8 mouse cellular contexts compared by ENCODE assay signal in genomic region chr9:57997511-57998031, GRCm38 (mm10). TPM values are rescaled to one million over a fixed set of nuclear protein-coding genes. Genes with fewer than 3 reads are reported as not detected.
DNase-seq lines count a peak whose midpoint lies in the region; ATAC-seq and TF ChIP-seq lines count a peak whose summit lies in the region.

No protein-coding gene starts in this region.

- TF ChIP-seq POLR2A in CH12.LX (IDR thresholded peaks at IDR 0.05; ENCODE audit: low read depth, low read length): no peak

- H3K4me3 ChIP-seq in heart, embryonic 13.5 days: peak overlapping the region; percentile 42
- H3K4me3 ChIP-seq in CH12.LX (replicated peaks in 1 of 3; ENCODE audit: low read depth in 2 of 3, low read length in 2 of 3, poor library complexity in 1 of 3): peak overlapping the region in 1 of 3 experiments; percentile 47
- H3K4me3 ChIP-seq in embryonic facial prominence, embryonic 14.5 days (ENCODE audit: low read depth, low read length): peak overlapping the region; percentile 20
- peak overlapping the region; percentile 21 for H3K4me3 ChIP-seq in liver, embryonic 12.5 days

- no peak for DNase-seq in heart, postnatal 10 days
- no peak for DNase-seq in CH12.LX (ENCODE audit: extremely low read depth)
- DNase-seq in embryonic facial prominence, embryonic 14.5 days (ENCODE audit: low spot score): no peak
- DNase-seq in adrenal gland, adult 18-20 months (ENCODE audit: low spot score in 2 of 2): no peak
- no peak for DNase-seq in layer of hippocampus, postnatal 10 days (ENCODE audit: low spot score in 2 of 2)
- DNase-seq in T-cell, adult 2 months (ENCODE audit: low spot score): no peak

- 18% methylated on average over 13 of the region's 13 CpGs for WGBS in heart, embryonic 13.5 days
- 21% methylated on average over 13 of the region's 13 CpGs for WGBS in embryonic facial prominence, embryonic 14.5 days
- WGBS in liver, embryonic 12.5 days (ENCODE audit: insufficient replicate concordance): 16% methylated on average over 13 of the region's 13 CpGs

- TF ChIP-seq CTCF in CH12.LX (conservative IDR thresholded peaks at IDR 0.05 in 1 of 2, IDR thresholded peaks at IDR 0.05 in 1 of 2; ENCODE audit: low read depth in 2 of 2, low read length in 2 of 2): no peak

- peaks cover 66% of the 10 kb centered on the region for H3K27me3 ChIP-seq in heart, embryonic 13.5 days (replicated peaks)
- H3K27me3 ChIP-seq in CH12.LX (replicated peaks): no peaks in the 10 kb centered on the region
- H3K27me3 ChIP-seq in embryonic facial prominence, embryonic 14.5 days (replicated peaks; ENCODE audit: control insufficient read depth, insufficient read depth, low read length): peaks cover 45% of the 10 kb centered on the region
- peaks cover 47% of the 10 kb centered on the region for H3K27me3 ChIP-seq in liver, embryonic 12.5 days (replicated peaks)

- no peak overlapping the region for H3K27ac ChIP-seq in heart, embryonic 13.5 days (replicated peaks)
- no peak overlapping the region for H3K27ac ChIP-seq in CH12.LX (ENCODE audit: insufficient read depth, low read depth)
- no peak overlapping the region for H3K27ac ChIP-seq in embryonic facial prominence, embryonic 14.5 days (replicated peaks; ENCODE audit: low read depth, low read length)
- H3K27ac ChIP-seq in liver, embryonic 12.5 days: no peak overlapping the region

- H3K9ac ChIP-seq in heart, embryonic 13.5 days: peak overlapping the region; percentile 68
- no peak overlapping the region; the same call in 1 of the 2 replicates for H3K9ac ChIP-seq in CH12.LX (ENCODE audit: insufficient read depth, low read depth)
- 0 out of 2 replicates have a peak overlapping the region, but pooled peaks have one; percentile 31 for H3K9ac ChIP-seq in embryonic facial prominence, embryonic 14.5 days (ENCODE audit: low read depth, low read length)
- no peak overlapping the region for H3K9ac ChIP-seq in liver, embryonic 12.5 days

- no peak for ATAC-seq in heart, embryonic 13.5 days (ENCODE audit: extremely low read depth, insufficient number of reproducible peaks, low FRiP score, low TSS enrichment)
- ATAC-seq in embryonic facial prominence, embryonic 14.5 days (ENCODE audit: low read depth): no peak
- ATAC-seq in liver, embryonic 12.5 days: no peak

- H3K36me3 ChIP-seq in heart, embryonic 13.5 days: no peaks in the 10 kb centered on the region
- no peaks in the 10 kb centered on the region for H3K36me3 ChIP-seq in CH12.LX (replicated peaks in 1 of 2; ENCODE audit: control insufficient read depth in 1 of 2, insufficient read depth in 1 of 2, low read length in 1 of 2)
- H3K36me3 ChIP-seq in embryonic facial prominence, embryonic 14.5 days (ENCODE audit: control insufficient read depth, insufficient read depth, low read length): no peaks in the 10 kb centered on the region
- H3K36me3 ChIP-seq in liver, embryonic 12.5 days: no peaks in the 10 kb centered on the region

- H3K79me2 ChIP-seq in CH12.LX (replicated peaks; ENCODE audit: control insufficient read depth, extremely low read depth, insufficient read depth, poor library complexity, severe bottlenecking): no peaks in the 10 kb centered on the region

- TF ChIP-seq EP300 in CH12.LX (IDR thresholded peaks at IDR 0.05; ENCODE audit: low read length): no peak

- dilution Hi-C loops in CH12.LX (cut with MboI; ENCODE audit: extremely low pct_ligation_motif_present, extremely low pct_unique_long_range_greater_than_20kb, low sequenced_read_pairs): no loop called here

- peaks cover 8% of the 10 kb centered on the region for H3K4me1 ChIP-seq in heart, embryonic 13.5 days
- peaks cover 16 to 50% of the 10 kb centered on the region in 2 experiments for H3K4me1 ChIP-seq in CH12.LX (ENCODE audit: control insufficient read depth in 1 of 2, insufficient read depth in 2 of 2)
- H3K4me1 ChIP-seq in embryonic facial prominence, embryonic 14.5 days (ENCODE audit: control insufficient read depth, insufficient read depth, low read length): peaks cover 10% of the 10 kb centered on the region
- peaks cover 8% of the 10 kb centered on the region; the same call in 1 of the 2 replicates for H3K4me1 ChIP-seq in liver, embryonic 12.5 days

- no peak for TF ChIP-seq RAD21 in CH12.LX (IDR thresholded peaks at IDR 0.05; ENCODE audit: low read depth, low read length)

- no peaks in the 10 kb centered on the region for H3K9me3 ChIP-seq in heart, embryonic 13.5 days
- no peaks in the 10 kb centered on the region for H3K9me3 ChIP-seq in CH12.LX (replicated peaks; ENCODE audit: low read length)
- no peaks in the 10 kb centered on the region for H3K9me3 ChIP-seq in embryonic facial prominence, embryonic 14.5 days (ENCODE audit: control insufficient read depth, low read length)
- H3K9me3 ChIP-seq in liver, embryonic 12.5 days (replicated peaks): no peaks in the 10 kb centered on the region

- peak overlapping the region; percentile 72 for H3K4me2 ChIP-seq in heart, embryonic 13.5 days
- H3K4me2 ChIP-seq in CH12.LX (ENCODE audit: insufficient read depth, low read depth, poor library complexity, severe bottlenecking): peak overlapping the region; percentile 95
- H3K4me2 ChIP-seq in embryonic facial prominence, embryonic 14.5 days (ENCODE audit: low read depth, low read length): peak overlapping the region; percentile 53
- peak overlapping the region; percentile 59 for H3K4me2 ChIP-seq in liver, embryonic 12.5 days

- in situ Hi-C loops in CH12.LX (cut with MboI; ENCODE audit: low pct_ligation_motif_present, low pct_unique_long_range_greater_than_20kb, low sequenced_read_pairs): loop anchor here (5.0 to 10.0 kb wide), 3 partner anchors 135 to 343 kb away; partner anchors contain the start of gene Csk

- intact Hi-C loops in heart, postnatal 10 days (cut with DNase I): loop anchor here (1.0 to 5.0 kb wide), 5 partner anchors 62 to 335 kb away; no protein-coding TSS in a partner anchor

TF ChIP-seq in CH12.LX, 34 proteins besides CTCF, POLR2A, EP300 and RAD21:
- TF ChIP-seq NELFE (IDR thresholded peaks at IDR 0.05; ENCODE audit: low read depth, low read length): peak; percentile 31; the same call in 1 of the 2 replicates
- TF ChIP-seq MAZ (IDR thresholded peaks at IDR 0.05; ENCODE audit: low read depth, low read length): 0 out of 2 replicates have a peak, but pooled peaks have one; percentile 18
- peak; percentile 54; the same call in 1 of the 2 replicates for TF ChIP-seq MYC (IDR thresholded peaks at IDR 0.05; ENCODE audit: low read depth, low read length)
- no peak for TF ChIP-seq JUN (IDR thresholded peaks at IDR 0.05; ENCODE audit: insufficient read depth, low read depth, low read length)
- peak; percentile 70 for TF ChIP-seq MAX (IDR thresholded peaks at IDR 0.05; ENCODE audit: low read length)
TF ChIP-seq in CH12.LX: peak in this region for 4.

RNA-seq across cellular contexts. Expression of gene Cyp11a1, which starts 8.6 kb away (rescaled TPM):
- 0.09 and 0.23 TPM in 2 replicates for polyA plus RNA-seq in heart, embryonic 13.5 days (2015; fragmentation: Nextera tagmentation; extraction: Ambion mirVana)
- total RNA-seq in heart, postnatal 10 days (2021): under 1 TPM; 0.35 to 0.50 TPM
- total RNA-seq in CH12.LX (2012; rRNA removed) (2.6 and 4.6 TPM in 2 replicates), CH12.LX (2014; rRNA removed) (8.3 and 9.0 TPM in 2 replicates)
- polyA plus RNA-seq in CH12.LX (2012; ENCODE audit: insufficient read length, low read depth): 12.1 and 12.8 TPM in 2 replicates
- polyA plus RNA-seq in embryonic facial prominence, embryonic 14.5 days (2014; fragmentation: Nextera tagmentation; extraction: Ambion mirVana): 5.9 and 7.0 TPM in 2 replicates
- polyA plus RNA-seq in liver, embryonic 12.5 days (2016; fragmentation: Nextera tagmentation; extraction: Ambion mirVana): 0.10 TPM in 1 of 2 replicates, not detected in the other
- 1,000 to 10,000 TPM; 6,431 to 6,741 TPM for total RNA-seq in adrenal gland, adult 18-20 months (2021)
- 1 to 10 TPM; 1.2 to 1.9 TPM for total RNA-seq in layer of hippocampus, postnatal 10 days (2021)

RNA-seq across cellular contexts. Expression of gene Sema7a, which starts 57.7 kb away (rescaled TPM):
- 0.13 and 0.38 TPM in 2 replicates for polyA plus RNA-seq in heart, embryonic 13.5 days (2015; fragmentation: Nextera tagmentation; extraction: Ambion mirVana)
- 10 to 100 TPM; 45.2 to 48.3 TPM for total RNA-seq in heart, postnatal 10 days (2021)
- 113 and 181 TPM in 2 replicates for total RNA-seq in CH12.LX (2012; rRNA removed)
- 78.2 and 88.6 TPM in 2 replicates for total RNA-seq in CH12.LX (2014; rRNA removed)
- polyA plus RNA-seq in CH12.LX (2012; ENCODE audit: insufficient read length, low read depth): 81.9 and 89.4 TPM in 2 replicates
- polyA plus RNA-seq in embryonic facial prominence, embryonic 14.5 days (2014; fragmentation: Nextera tagmentation; extraction: Ambion mirVana): 1.2 TPM in 2 replicates
- not detected in 2 replicates for polyA plus RNA-seq in liver, embryonic 12.5 days (2016; fragmentation: Nextera tagmentation; extraction: Ambion mirVana)
- total RNA-seq in adrenal gland, adult 18-20 months (2021): 10 to 100 TPM; 10.4 to 21.1 TPM
- 100 to 1,000 TPM; 100 to 104 TPM for total RNA-seq in layer of hippocampus, postnatal 10 days (2021)

Comparison
In these comparisons a context has a peak if more than half of its experiments do, and no peak if none do; other contexts are left out.
1. H3K9ac ChIP-seq: peak in heart, embryonic 13.5 days (single experiment) and embryonic facial prominence, embryonic 14.5 days (single experiment); none in CH12.LX (single experiment) and liver, embryonic 12.5 days (single experiment).
2. RNA of gene Cyp11a1, which starts 8.6 kb away (total RNA-seq): 6,431 to 6,741 TPM in adrenal gland, adult 18-20 months; 2.6 to 9.0 TPM in CH12.LX, 1.2 to 1.9 TPM in layer of hippocampus, postnatal 10 days and 0.35 to 0.50 TPM in heart, postnatal 10 days; every median in the first group is over 100 times any median in the second.
3. Peak in every context shown above with its lines, with median percentiles within 50 percentile points of each other: H3K4me2 ChIP-seq.